Mouse (Mus musculus) liver, postnatal 0 days (tissue): ENCODE measurements around the gene Hnrnpab. TPM values are rescaled to one million over a fixed set of nuclear protein-coding genes. Genes with fewer than 3 reads are reported as not detected.

Experiments used
- ATAC-seq: fragments of 200-750 bp; cut with Nextera tagmentation; 2 replicates; pipeline ENCODE4 v1.8.0; 2017; ENCODE audit warnings: mild to moderate bottlenecking, moderate library complexity
- DNase-seq: peaks from one replicate; pipeline ENCODE4 v3.0.0-alpha.2; 2016
- H3K27ac ChIP-seq: fragments of 300-500 bp; sonication (generic); 2 replicates; pipeline ENCODE4 v1.5.1; 2014; ENCODE audit warnings: antibody characterized with exemption, moderate library complexity, mild to moderate bottlenecking, low read depth
- H3K27me3 ChIP-seq: fragments of 300-500 bp; sonication (generic); 2 replicates; pipeline ENCODE4 v1.6.1; 2014; ENCODE audit warnings: low read length, control low read depth, mixed read lengths; ENCODE audit not compliant: insufficient read depth
- H3K36me3 ChIP-seq: fragments of 300-500 bp; sonication (generic); replicated peaks from 2 replicates; pipeline ENCODE4 v1.6.1; 2014; ENCODE audit warnings: mild to moderate bottlenecking, control low read depth, low read length, moderate library complexity, mixed read lengths; ENCODE audit not compliant: insufficient read depth
- H3K4me1 ChIP-seq: fragments of 300-500 bp; sonication (generic); 2 replicates; pipeline ENCODE4 v1.6.1; 2014; ENCODE audit warnings: antibody characterized with exemption, mild to moderate bottlenecking, control low read depth; ENCODE audit not compliant: insufficient read depth
- H3K4me2 ChIP-seq: fragments of 300-500 bp; sonication (generic); 2 replicates; pipeline ENCODE4 v1.6.1; 2014; ENCODE audit warnings: low read depth, mild to moderate bottlenecking, low read length, moderate library complexity, mixed read lengths
- H3K4me3 ChIP-seq: fragments of 300-500 bp; sonication (generic); 2 replicates; pipeline ENCODE4 v1.5.1; 2014; ENCODE audit warnings: low read depth, low read length
- H3K9ac ChIP-seq: fragments of 300-500 bp; sonication (generic); replicated peaks from 2 replicates; pipeline ENCODE4 v1.6.1; 2014; ENCODE audit warnings: mild to moderate bottlenecking, moderate library complexity
- H3K9me3 ChIP-seq: fragments of 300-500 bp; sonication (generic); 2 replicates; pipeline ENCODE4 v1.6.1; 2016; ENCODE audit warnings: mild to moderate bottlenecking, control low read depth, low read length, mixed read lengths
- CTCF ChIP-seq: sonication (generic); IDR thresholded peaks from 2 replicates; pipeline ENCODE4 v1.5.1; 2016; ENCODE audit warnings: antibody characterized with exemption, low read depth
- EP300 ChIP-seq: IDR thresholded peaks from 2 replicates; pipeline ENCODE4 v1.6.1; 2016; ENCODE audit warnings: antibody characterized with exemption, low read depth, mild to moderate bottlenecking
- WGBS: fragments of 180-500 bp; shearing (Covaris S2); extraction: QIAGEN DNeasy Blood & Tissue Kit; methylation state at CpG from one replicate; pipeline ENCODE4 v1.1.7; 2014; ENCODE audit not compliant: insufficient replicate concordance; 5-methylcytosine and 5-hydroxymethylcytosine counted together
- polyA plus RNA-seq: library from polyadenylated mRNA; unstranded; fragments of >200 nt; fragmentation: Nextera tagmentation; extraction: Ambion mirVana; gene quantifications from 2 replicates; pipeline ENCODE4 v1.2.1, GENCODE M21; 2015

Gene Hnrnpab
- polyA plus RNA-seq, 1 experiment from 2014 or later = 114 TPM

DNA sequence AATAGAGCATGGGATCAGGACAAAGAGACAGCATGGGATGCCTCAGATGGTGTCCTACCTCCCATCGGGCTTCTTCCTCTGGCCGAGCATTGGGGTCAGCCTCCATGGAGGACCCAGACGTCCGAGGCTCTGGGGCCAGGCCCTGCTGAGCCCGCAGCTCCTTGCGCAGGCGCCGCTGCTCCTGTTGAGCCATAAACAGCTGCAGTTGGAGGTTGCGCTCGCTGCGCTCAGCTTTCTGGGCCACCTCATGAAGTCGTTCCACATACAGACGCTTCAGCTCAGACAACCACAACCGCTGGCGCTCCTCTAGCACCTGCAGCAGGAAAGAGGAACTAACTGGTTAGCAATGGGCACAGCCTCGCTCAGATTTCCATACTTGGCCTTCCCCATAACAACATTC, 37.6 kb upstream of the Hnrnpab start:
- ATAC-seq (peak; percentile 59), DNase-seq (peak; percentile 66)
- H3K36me3 ChIP-seq = peaks cover 4% of the 10 kb centered on the region; the same call in 1 of the 2 replicates
- peaks cover 3% of the 10 kb centered on the region for H3K27me3 ChIP-seq
- no peaks in the 10 kb centered on the region for H3K9me3 ChIP-seq
- 0 out of 2 replicates have a peak overlapping the region, but pooled peaks have one; percentile 18 for H3K9ac ChIP-seq
- peak overlapping the region; percentile 43; the same call in 1 of the 2 replicates for H3K4me2 ChIP-seq
- WGBS = 36% methylated on average over 16 of the region's 16 CpGs
- H3K4me1 ChIP-seq = peaks cover 9% of the 10 kb centered on the region
- H3K27ac ChIP-seq = peak overlapping the region; percentile 78
- TF ChIP-seq CTCF (no peak), EP300 (no peak)
- no peak overlapping the region for H3K4me3 ChIP-seq

DNA sequence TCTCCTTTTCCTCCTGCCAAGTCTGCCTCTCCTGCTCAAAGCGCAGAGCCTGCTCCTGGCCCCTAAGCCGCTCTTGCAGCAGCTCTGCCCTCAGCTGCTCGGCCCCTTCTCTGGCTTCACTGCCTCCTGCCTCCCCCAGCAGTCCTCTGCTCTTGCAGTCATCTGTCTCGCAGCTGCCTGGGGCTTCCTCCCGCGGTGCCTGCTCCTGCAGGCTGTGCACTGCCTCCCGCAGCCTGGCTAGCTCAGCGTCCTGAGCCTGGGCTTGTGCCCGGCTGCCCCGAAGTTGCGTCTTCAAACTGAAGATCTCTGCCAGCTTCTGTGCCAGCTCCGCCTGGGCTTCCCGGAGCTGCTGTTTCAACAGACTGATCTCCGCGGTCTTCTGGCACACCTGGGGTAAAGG, 37.1 kb upstream of the Hnrnpab start:
- Histone ChIP-seq H3K4me1 (peaks cover 5% of the 10 kb centered on the region; the same call in 1 of the 2 replicates), H3K27me3 (no peaks in the 10 kb centered on the region), H3K4me2 (peak overlapping the region; percentile 43; the same call in 1 of the 2 replicates), H3K9me3 (no peaks in the 10 kb centered on the region), H3K36me3 (peaks cover 4% of the 10 kb centered on the region; the same call in 1 of the 2 replicates), H3K27ac (peak overlapping the region; percentile 78), H3K4me3 (no peak overlapping the region), H3K9ac (peak overlapping the region; percentile 18; the same call in 1 of the 2 replicates)
- TF ChIP-seq EP300 (no peak), CTCF (no peak)
- ATAC-seq (peak; percentile 27), DNase-seq (no peak)
- WGBS = 49% methylated on average over 15 of the region's 15 CpGs

DNA sequence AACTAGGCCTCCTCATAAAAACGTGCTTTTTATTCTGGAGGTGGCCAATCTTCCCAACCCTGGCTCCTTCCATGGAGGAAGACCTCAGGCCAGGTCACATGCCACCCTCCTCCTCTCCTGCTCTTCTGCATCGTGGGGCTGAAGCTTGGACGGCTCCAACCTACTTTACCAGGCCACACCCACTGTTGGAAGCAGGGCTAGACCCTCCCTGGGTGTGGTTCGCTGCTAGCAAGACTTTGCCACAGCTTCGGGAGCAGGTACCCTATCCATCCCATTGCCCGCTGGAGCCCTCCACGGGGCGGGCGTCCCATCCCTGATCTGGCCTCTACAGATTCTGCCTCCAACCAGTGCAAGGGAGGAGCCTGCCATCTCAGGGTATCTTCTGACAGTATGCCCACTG, 36.6 kb upstream of the Hnrnpab start:
- Histone ChIP-seq H3K36me3 (peaks cover 4% of the 10 kb centered on the region; the same call in 1 of the 2 replicates), H3K9me3 (no peaks in the 10 kb centered on the region), H3K4me2 (peak overlapping the region; percentile 43; the same call in 1 of the 2 replicates), H3K9ac (no peak overlapping the region), H3K4me1 (peaks cover 5% of the 10 kb centered on the region; the same call in 1 of the 2 replicates), H3K27ac (peak overlapping the region; percentile 78), H3K4me3 (no peak overlapping the region), H3K27me3 (no peaks in the 10 kb centered on the region)
- DNase-seq (no peak), ATAC-seq (no peak)
- 61% methylated on average over 9 of the region's 9 CpGs for WGBS
- TF ChIP-seq EP300 (no peak), CTCF (no peak)

DNA sequence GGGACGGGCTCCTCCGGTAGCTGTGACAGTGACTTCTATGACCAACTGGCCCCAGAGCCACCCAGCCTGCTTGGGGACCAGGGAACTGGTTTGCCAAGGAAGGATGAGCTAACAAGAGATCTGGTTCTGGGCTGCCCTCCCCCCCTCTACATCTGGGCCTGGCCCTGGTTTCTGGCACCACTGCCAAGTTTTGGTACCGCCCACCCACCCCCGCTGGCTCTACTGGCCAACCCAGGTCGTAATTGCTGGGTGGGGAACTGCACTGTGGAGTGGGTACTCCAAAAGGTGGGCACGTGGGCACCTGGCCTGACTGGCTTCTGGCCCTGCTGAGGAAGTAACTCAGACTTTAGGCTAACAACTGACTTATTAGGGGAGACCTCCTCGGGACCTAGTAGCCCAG, 34.1 kb upstream of the Hnrnpab start:
- no peak for ATAC-seq
- Histone ChIP-seq H3K27ac (no peak overlapping the region), H3K4me2 (no peak overlapping the region), H3K9me3 (no peaks in the 10 kb centered on the region), H3K4me1 (peaks cover 15% of the 10 kb centered on the region; the same call in 1 of the 2 replicates), H3K36me3 (peaks cover 4% of the 10 kb centered on the region; the same call in 1 of the 2 replicates), H3K27me3 (no peaks in the 10 kb centered on the region), H3K9ac (no peak overlapping the region), H3K4me3 (no peak overlapping the region)
- no peak for DNase-seq
- WGBS = 75% methylated on average over 7 of the region's 7 CpGs
- TF ChIP-seq EP300 = no peak
- TF ChIP-seq CTCF = no peak

DNA sequence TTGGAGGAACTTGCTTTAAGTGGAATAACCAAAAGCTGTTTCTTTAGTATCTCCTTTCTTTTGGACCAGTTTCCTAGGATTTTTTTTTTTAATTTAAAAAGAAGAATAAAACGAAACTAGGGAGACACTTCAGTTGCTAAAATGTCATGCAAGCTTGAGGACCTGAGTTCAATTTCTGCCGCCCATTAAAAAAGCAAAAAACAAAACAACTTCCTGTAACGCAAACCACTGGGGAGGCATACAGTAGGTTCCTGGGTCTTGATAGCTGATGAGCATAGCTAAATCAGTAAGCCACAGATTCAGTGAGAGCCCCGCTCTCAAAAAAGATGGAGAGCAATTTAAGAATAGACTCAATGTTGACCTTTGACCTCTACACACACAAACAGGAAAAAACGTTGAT, 31.9 kb upstream of the Hnrnpab start:
- H3K9ac ChIP-seq = peak overlapping the region; percentile 46; the same call in 1 of the 2 replicates
- H3K4me3 ChIP-seq = peak overlapping the region; percentile 21; the same call in 1 of the 2 replicates
- TF ChIP-seq EP300 (no peak), CTCF (no peak)
- no peaks in the 10 kb centered on the region for H3K27me3 ChIP-seq
- ATAC-seq (no peak), DNase-seq (no peak)
- peak overlapping the region; percentile 81 for H3K27ac ChIP-seq
- peak overlapping the region; percentile 59 for H3K4me2 ChIP-seq
- H3K36me3 ChIP-seq = no peaks in the 10 kb centered on the region
- 53% methylated on average over 5 of the region's 5 CpGs for WGBS
- H3K4me1 ChIP-seq = peaks cover 16% of the 10 kb centered on the region
- H3K9me3 ChIP-seq = no peaks in the 10 kb centered on the region

DNA sequence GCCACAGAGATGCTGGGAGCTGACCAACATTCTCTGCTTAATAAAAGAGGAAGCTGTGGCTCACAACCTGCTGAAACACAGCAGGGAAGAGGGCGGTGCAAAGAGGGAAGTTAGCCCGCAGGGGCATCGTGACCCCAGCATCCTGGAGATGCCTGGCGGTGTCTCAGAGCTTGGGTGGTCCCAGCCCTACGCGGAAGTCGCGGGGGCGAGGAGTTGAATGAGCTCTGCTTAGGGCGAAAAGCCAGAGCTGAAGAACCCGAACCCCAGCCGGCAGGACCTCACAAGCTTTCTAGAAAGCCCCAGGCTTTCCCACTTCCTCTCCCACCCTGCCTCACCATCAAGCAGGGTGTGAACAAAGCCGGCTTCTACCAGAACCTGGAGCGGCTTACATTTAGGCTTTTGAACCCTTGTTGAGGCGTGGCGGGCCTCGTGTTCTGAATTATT, 31.3 kb upstream of the Hnrnpab start:
- no peaks in the 10 kb centered on the region for H3K9me3 ChIP-seq
- H3K27me3 ChIP-seq = no peaks in the 10 kb centered on the region
- peak overlapping the region; percentile 46 for H3K9ac ChIP-seq
- ATAC-seq = no peak
- H3K27ac ChIP-seq = peak overlapping the region; percentile 81
- no peaks in the 10 kb centered on the region for H3K36me3 ChIP-seq
- WGBS = 6% methylated on average over 17 of the region's 17 CpGs
- H3K4me3 ChIP-seq = peak overlapping the region; percentile 21; the same call in 1 of the 2 replicates
- peak; percentile 62 for DNase-seq
- H3K4me2 ChIP-seq = peak overlapping the region; percentile 59
- TF ChIP-seq EP300 = no peak
- TF ChIP-seq CTCF = no peak
- H3K4me1 ChIP-seq = peaks cover 16% of the 10 kb centered on the region
